Mouse (Mus musculus) midbrain, embryonic 12.5 days (tissue): ENCODE measurements around the gene Itga9. TPM values are rescaled to one million over a fixed set of nuclear protein-coding genes. Genes with fewer than 3 reads are reported as not detected.

Source experiments
- ATAC-seq: fragments of 200-750 bp; cut with Nextera tagmentation; 2 replicates; pipeline ENCODE4 v1.8.0; 2017; ENCODE audit warnings: low read depth, moderate TSS enrichment, moderate library complexity; ENCODE audit not compliant: low FRiP score
- H3K27ac ChIP-seq: fragments of 300-500 bp; sonication (generic); replicated peaks from 2 replicates; pipeline ENCODE4 v1.5.1; 2016; ENCODE audit warnings: mild to moderate bottlenecking
- H3K27me3 ChIP-seq: fragments of 300-500 bp; sonication (generic); 2 replicates; pipeline ENCODE4 v1.6.1; 2016; ENCODE audit warnings: mild to moderate bottlenecking
- H3K36me3 ChIP-seq: fragments of 300-500 bp; sonication (generic); 2 replicates; pipeline ENCODE4 v1.6.1; 2016
- H3K4me1 ChIP-seq: fragments of 300-500 bp; sonication (generic); 2 replicates; pipeline ENCODE4 v1.6.1; 2016
- H3K4me2 ChIP-seq: fragments of 300-500 bp; sonication (generic); replicated peaks from 2 replicates; pipeline ENCODE4 v1.6.1; 2016; ENCODE audit warnings: mild to moderate bottlenecking, moderate library complexity
- H3K4me3 ChIP-seq: fragments of 300-500 bp; sonication (generic); 2 replicates; pipeline ENCODE4 v1.5.1; 2016; ENCODE audit warnings: mild to moderate bottlenecking
- H3K9ac ChIP-seq: fragments of 300-500 bp; sonication (generic); replicated peaks from 2 replicates; pipeline ENCODE4 v1.6.1; 2016; ENCODE audit warnings: mild to moderate bottlenecking, moderate library complexity
- H3K9me3 ChIP-seq: fragments of 300-500 bp; sonication (generic); 2 replicates; pipeline ENCODE4 v1.6.1; 2016; ENCODE audit warnings: mild to moderate bottlenecking
- WGBS: fragments of 180-500 bp; shearing (Covaris S2); methylation state at CpG from one replicate; pipeline ENCODE4 v1.1.7; 2016; 5-methylcytosine and 5-hydroxymethylcytosine counted together
- polyA plus RNA-seq: library from polyadenylated mRNA; unstranded; fragments of >200 nt; fragmentation: Nextera tagmentation; extraction: Ambion mirVana; gene quantifications from 2 replicates; pipeline ENCODE4 v1.2.1, GENCODE M21; 2016

Itga9 gene
- polyA plus RNA-seq, 1 experiment from 2014 or later, result 10.6 TPM

DNA sequence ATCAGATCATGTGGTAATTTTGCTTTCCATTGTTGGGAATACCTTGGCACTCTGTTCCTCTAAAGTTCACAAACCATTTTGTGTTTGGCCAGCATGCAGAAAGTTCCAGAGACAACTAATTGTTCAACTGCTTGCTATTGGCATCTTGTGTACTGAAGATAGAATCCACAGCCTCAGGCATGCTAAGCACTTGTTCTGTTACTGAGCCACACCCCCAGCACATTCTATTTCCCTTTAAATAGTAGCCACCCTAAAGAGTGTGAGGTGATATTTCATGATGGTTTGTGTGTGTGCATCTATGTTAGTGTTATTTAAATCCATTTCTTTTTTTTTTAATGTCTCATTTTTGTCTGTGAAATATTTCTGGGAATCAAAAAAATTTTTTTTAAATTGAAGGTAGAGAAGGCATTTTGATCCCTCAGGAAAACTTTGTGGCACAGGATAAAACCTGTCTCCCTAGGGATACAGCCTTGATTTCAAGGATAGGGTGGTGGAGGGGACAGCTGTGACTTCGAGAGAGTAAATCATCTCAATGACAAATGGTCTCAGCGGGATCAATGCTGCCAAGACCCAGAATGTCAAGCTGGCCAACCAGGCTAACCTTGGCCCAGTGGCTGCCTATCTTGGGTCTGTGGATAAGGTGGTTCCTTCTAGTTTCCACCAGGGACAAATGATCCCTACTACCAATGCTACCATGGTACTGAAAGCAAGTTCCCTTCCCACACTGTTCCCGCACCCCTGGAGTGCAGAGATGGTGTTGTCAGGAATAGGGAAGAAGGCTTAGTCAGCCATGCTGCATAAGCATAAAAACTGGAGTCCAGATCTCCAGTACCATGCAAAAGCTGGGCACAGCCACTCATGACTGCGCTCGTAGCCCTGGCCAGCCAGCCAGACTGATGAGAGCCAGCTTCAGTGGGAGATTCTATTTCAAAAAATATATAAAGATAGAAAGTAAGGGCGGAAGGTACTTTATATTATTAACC, 25.6 kb downstream of the Itga9 start:
- Histone ChIP-seq H3K4me2 (no peak overlapping the region), H3K9ac (no peak overlapping the region), H3K4me3 (no peak overlapping the region), H3K9me3 (peaks cover 8% of the 10 kb centered on the region; the same call in 1 of the 2 replicates), H3K27me3 (no peaks in the 10 kb centered on the region), H3K36me3 (no peaks in the 10 kb centered on the region), H3K27ac (no peak overlapping the region), H3K4me1 (no peaks in the 10 kb centered on the region)
- 82% methylated on average over 6 of the region's 6 CpGs for WGBS
- ATAC-seq, result no peak

DNA sequence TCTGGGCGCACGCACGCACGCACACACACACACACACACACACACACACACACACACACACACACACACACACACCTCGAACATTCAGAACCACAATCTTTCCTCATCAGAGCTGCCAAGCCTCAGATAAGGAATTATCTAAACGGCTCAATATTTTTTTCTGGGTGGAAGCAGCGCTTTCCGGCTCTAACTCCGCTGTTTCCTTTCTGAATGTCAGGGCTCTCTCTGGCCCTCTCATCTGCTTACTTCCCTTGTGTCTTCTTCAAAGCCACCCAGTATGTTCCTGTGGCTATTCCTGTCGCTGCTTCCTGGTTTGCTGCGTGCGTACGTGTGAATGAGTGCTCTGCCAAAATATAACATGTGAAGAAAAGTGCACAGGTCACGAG, 26.3 kb downstream of the Itga9 start:
- Histone ChIP-seq H3K27ac (no peak overlapping the region), H3K4me2 (no peak overlapping the region), H3K4me1 (no peaks in the 10 kb centered on the region), H3K9ac (no peak overlapping the region), H3K9me3 (peaks cover 8% of the 10 kb centered on the region; the same call in 1 of the 2 replicates), H3K36me3 (no peaks in the 10 kb centered on the region), H3K27me3 (no peaks in the 10 kb centered on the region), H3K4me3 (no peak overlapping the region)
- no peak for ATAC-seq
- WGBS, result 86% methylated on average over 14 of the region's 14 CpGs

GRCm38 (mm10) chr9:118638642-118639210, 32.2 kb downstream of the Itga9 start:
- H3K4me1 ChIP-seq, result no peaks in the 10 kb centered on the region
- WGBS, result 84% methylated on average over 5 of the region's 5 CpGs
- H3K27ac ChIP-seq, result no peak overlapping the region
- H3K9ac ChIP-seq, result no peak overlapping the region
- H3K27me3 ChIP-seq, result no peaks in the 10 kb centered on the region
- no peak overlapping the region for H3K4me3 ChIP-seq
- H3K4me2 ChIP-seq, result no peak overlapping the region
- ATAC-seq, result no peak
- H3K9me3 ChIP-seq, result peaks cover 8% of the 10 kb centered on the region; the same call in 1 of the 2 replicates
- H3K36me3 ChIP-seq, result no peaks in the 10 kb centered on the region

DNA sequence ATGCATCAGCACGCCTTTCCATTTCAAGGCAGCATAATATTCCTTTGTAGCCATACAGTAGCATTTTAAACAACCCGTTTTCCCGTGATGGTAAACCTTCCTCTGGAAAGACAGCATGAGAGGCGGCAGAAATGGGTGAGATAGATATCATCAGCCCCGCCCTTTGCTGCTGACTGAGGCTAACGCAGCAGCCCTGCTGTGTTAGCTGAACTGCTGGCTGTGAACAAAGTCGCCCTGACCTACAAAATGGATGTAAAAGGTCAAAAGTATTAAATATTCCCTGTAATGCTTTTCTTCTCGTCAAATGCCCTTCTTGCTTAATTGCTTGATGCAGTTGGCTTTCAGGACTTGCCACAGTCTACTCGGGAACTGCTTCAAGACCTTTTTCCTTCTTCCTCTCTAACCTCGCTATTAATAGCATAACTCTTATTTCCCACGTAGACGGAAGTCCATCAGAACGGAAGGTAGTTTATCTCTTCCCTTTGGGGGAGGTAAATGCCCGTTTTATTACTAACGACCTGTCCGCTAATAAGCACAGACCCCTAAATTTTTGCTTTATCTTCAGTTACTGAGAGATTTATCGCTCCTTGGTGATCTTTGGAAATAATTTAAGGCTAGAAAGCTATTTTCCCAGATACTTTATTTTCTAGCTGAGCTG, 39.3 kb downstream of the Itga9 start:
- ATAC-seq, result no peak

DNA sequence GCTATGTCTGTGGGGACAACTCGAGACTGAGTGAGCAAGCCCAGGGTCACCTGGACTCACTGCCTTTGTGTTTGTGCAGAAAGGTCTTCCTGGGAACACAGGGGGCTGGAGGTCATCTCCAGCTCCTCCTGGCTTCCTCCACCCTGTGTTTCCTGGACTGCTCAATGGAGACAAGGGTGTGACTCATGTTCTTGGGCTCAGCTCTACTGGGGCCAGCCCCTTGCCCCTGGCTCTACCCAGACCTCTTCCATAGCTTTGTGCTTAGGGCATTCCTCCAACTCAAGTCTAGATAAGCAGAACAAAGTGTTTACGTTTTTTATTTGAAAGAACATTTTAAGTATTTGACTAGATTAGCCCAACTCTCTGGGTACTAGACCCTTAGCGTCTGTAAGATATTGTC, 41.0 kb downstream of the Itga9 start:
- no peak overlapping the region for H3K9ac ChIP-seq
- H3K36me3 ChIP-seq, result no peaks in the 10 kb centered on the region
- H3K4me1 ChIP-seq, result no peaks in the 10 kb centered on the region; the same call in 1 of the 2 replicates
- H3K9me3 ChIP-seq, result no peaks in the 10 kb centered on the region
- H3K27ac ChIP-seq, result no peak overlapping the region
- H3K27me3 ChIP-seq, result no peaks in the 10 kb centered on the region
- H3K4me3 ChIP-seq, result no peak overlapping the region
- WGBS, result 81% methylated on average over 3 of the region's 3 CpGs
- ATAC-seq, result no peak
- H3K4me2 ChIP-seq, result no peak overlapping the region

More for the DNA sequence above, 39.3 kb downstream of the Itga9 start:
- Histone ChIP-seq H3K4me1 (no peaks in the 10 kb centered on the region), H3K27ac (no peak overlapping the region), H3K9ac (no peak overlapping the region), H3K4me3 (no peak overlapping the region), H3K4me2 (no peak overlapping the region), H3K36me3 (no peaks in the 10 kb centered on the region), H3K27me3 (no peaks in the 10 kb centered on the region), H3K9me3 (no peaks in the 10 kb centered on the region)
- 86% methylated on average over 17 of the region's 17 CpGs for WGBS

- Histone ChIP-seq H3K36me3 (no peaks in the 10 kb centered on the region), H3K9me3 (no peaks in the 10 kb centered on the region), H3K9ac (no peak overlapping the region), H3K27me3 (no peaks in the 10 kb centered on the region), H3K4me1 (no peaks in the 10 kb centered on the region; the same call in 1 of the 2 replicates), H3K4me2 (no peak overlapping the region), H3K27ac (no peak overlapping the region), H3K4me3 (no peak overlapping the region)
- no peak for ATAC-seq
- 51% methylated on average over 4 of the region's 4 CpGs for WGBS
Measured at GRCm38 (mm10) chr9:118650976-118651375, 44.5 kb downstream of the Itga9 start.

- H3K36me3 ChIP-seq, result no peaks in the 10 kb centered on the region
- no peak overlapping the region for H3K4me2 ChIP-seq
- WGBS, result 61% methylated on average over 2 of the region's 2 CpGs
- no peak overlapping the region for H3K4me3 ChIP-seq
- H3K9me3 ChIP-seq, result no peaks in the 10 kb centered on the region
- H3K9ac ChIP-seq, result no peak overlapping the region
- H3K27ac ChIP-seq, result no peak overlapping the region
- H3K27me3 ChIP-seq, result no peaks in the 10 kb centered on the region
- H3K4me1 ChIP-seq, result no peaks in the 10 kb centered on the region; the same call in 1 of the 2 replicates
- ATAC-seq, result no peak
Measured at GRCm38 (mm10) chr9:118651939-118652338, 45.4 kb downstream of the Itga9 start.

- Histone ChIP-seq H3K9ac (no peak overlapping the region), H3K4me2 (no peak overlapping the region), H3K27ac (no peak overlapping the region), H3K9me3 (no peaks in the 10 kb centered on the region), H3K4me1 (no peaks in the 10 kb centered on the region; the same call in 1 of the 2 replicates), H3K27me3 (no peaks in the 10 kb centered on the region), H3K36me3 (no peaks in the 10 kb centered on the region), H3K4me3 (no peak overlapping the region)
- ATAC-seq, result no peak
- WGBS, result 58% methylated on average over 1 of the region's 1 CpGs
Measured at GRCm38 (mm10) chr9:118653436-118653835, 46.9 kb downstream of the Itga9 start.

DNA sequence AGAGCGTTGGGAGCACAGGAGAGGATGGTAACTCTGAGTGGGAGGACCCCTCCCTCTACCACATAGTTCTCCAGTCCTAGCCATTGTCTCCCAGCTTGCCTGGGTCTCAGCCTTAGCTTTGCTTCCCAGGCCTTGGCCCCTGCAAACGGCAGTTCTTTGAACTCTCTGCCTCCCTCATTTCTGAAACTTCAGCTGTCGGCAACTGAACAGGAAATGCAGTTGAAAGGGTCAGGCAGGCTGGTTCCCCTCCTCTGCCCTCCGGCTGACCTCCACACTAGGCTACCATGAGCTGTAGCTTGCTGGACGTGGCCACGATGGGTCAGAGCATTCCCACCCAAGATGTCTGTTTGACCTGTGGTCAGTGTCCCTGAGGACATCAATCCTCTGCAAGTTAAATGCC, 48.5 kb downstream of the Itga9 start:
- Histone ChIP-seq H3K4me2 (no peak overlapping the region), H3K9me3 (no peaks in the 10 kb centered on the region), H3K4me3 (no peak overlapping the region), H3K9ac (no peak overlapping the region), H3K27ac (no peak overlapping the region), H3K36me3 (no peaks in the 10 kb centered on the region), H3K4me1 (no peaks in the 10 kb centered on the region; the same call in 1 of the 2 replicates), H3K27me3 (no peaks in the 10 kb centered on the region)
- no peak for ATAC-seq
- WGBS, result 50% methylated on average over 5 of the region's 6 CpGs

DNA sequence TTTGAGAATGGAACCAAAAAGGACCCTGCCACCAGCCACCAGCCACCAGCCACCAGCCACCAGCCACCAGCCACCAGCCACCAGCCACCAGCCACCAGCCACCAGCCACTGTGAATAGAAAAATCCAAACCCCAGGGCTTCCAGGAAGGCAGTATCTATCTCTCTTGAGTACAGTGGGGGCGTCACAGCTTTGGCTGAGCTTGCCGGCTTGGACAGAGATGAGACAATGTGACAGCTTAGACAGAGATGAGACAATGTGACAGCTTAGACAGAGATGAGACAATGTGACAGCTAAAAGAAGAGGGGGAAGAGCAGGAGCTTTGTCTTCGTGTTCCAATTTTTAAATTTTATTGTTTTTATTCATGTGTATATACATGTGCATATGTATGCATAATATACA, 49.2 kb downstream of the Itga9 start:
- WGBS, result 87% methylated on average over 3 of the region's 3 CpGs
- no peaks in the 10 kb centered on the region for H3K9me3 ChIP-seq
- no peaks in the 10 kb centered on the region for H3K36me3 ChIP-seq
- H3K4me2 ChIP-seq, result no peak overlapping the region
- no peak for ATAC-seq
- no peaks in the 10 kb centered on the region; the same call in 1 of the 2 replicates for H3K4me1 ChIP-seq
- H3K9ac ChIP-seq, result no peak overlapping the region
- H3K27ac ChIP-seq, result no peak overlapping the region
- H3K4me3 ChIP-seq, result no peak overlapping the region
- H3K27me3 ChIP-seq, result no peaks in the 10 kb centered on the region

- H3K4me2 ChIP-seq, result no peak overlapping the region
- no peaks in the 10 kb centered on the region for H3K27me3 ChIP-seq
- no peak overlapping the region for H3K4me3 ChIP-seq
- no peak for ATAC-seq
- H3K9me3 ChIP-seq, result no peaks in the 10 kb centered on the region
- H3K36me3 ChIP-seq, result no peaks in the 10 kb centered on the region
- H3K4me1 ChIP-seq, result no peaks in the 10 kb centered on the region
- H3K9ac ChIP-seq, result no peak overlapping the region
- no peak overlapping the region for H3K27ac ChIP-seq
- 87% methylated on average over 7 of the region's 7 CpGs for WGBS
Measured at GRCm38 (mm10) chr9:118658159-118658558, 51.7 kb downstream of the Itga9 start.

GRCm38 (mm10) chr9:118659809-118660208, 53.3 kb downstream of the Itga9 start:
- Histone ChIP-seq H3K4me1 (no peaks in the 10 kb centered on the region), H3K9me3 (no peaks in the 10 kb centered on the region), H3K36me3 (no peaks in the 10 kb centered on the region), H3K27ac (no peak overlapping the region), H3K4me2 (no peak overlapping the region), H3K9ac (no peak overlapping the region), H3K27me3 (no peaks in the 10 kb centered on the region), H3K4me3 (no peak overlapping the region)
- ATAC-seq, result no peak
- 92% methylated on average over 5 of the region's 5 CpGs for WGBS
